Mouse (Mus musculus) MEL (cell line): ENCODE data around the gene Grk5. TPM values are rescaled to one million over a fixed set of nuclear protein-coding genes. Genes with fewer than 3 reads are reported as not detected.

Experiments
- DNase-seq: peaks from one replicate; pipeline ENCODE4 v3.0.0; 2011; ENCODE audit warnings: low read depth, low spot score
- H3K27ac ChIP-seq: 2 replicates; pipeline ENCODE4 v1.5.1; 2012; ENCODE audit warnings: low read depth, mild to moderate bottlenecking, control low read depth, low read length, moderate library complexity; ENCODE audit not compliant: control insufficient read depth
- H3K27me3 ChIP-seq, 2 experiments: fragments of 150-350 bp in 1 of 2; sonication (generic) in 1 of 2; 2 replicates each; pipeline ENCODE4 v1.6.1; 2012; ENCODE audit warnings: low read length in 2 of 2, mild to moderate bottlenecking in 2 of 2, improper control_type of control experiment in 1 of 2, moderate library complexity in 1 of 2; ENCODE audit not compliant: insufficient read depth in 2 of 2, control insufficient read depth in 1 of 2
- H3K36me3 ChIP-seq, 2 experiments: 2 replicates each; pipeline ENCODE4 v1.6.1; 2012 to 2014; ENCODE audit warnings: low read length in 2 of 2, improper control_type of control experiment in 1 of 2, inconsistent platforms in 1 of 2, mild to moderate bottlenecking in 1 of 2; ENCODE audit not compliant: insufficient read depth in 2 of 2, control insufficient read depth in 1 of 2
- H3K4me1 ChIP-seq, 2 experiments: fragments of 150-350 bp in 1 of 2; sonication (generic) in 1 of 2; 2 replicates each; pipeline ENCODE4 v1.6.1; 2012; ENCODE audit warnings: low read length in 2 of 2, improper control_type of control experiment in 1 of 2, mild to moderate bottlenecking in 1 of 2; ENCODE audit not compliant: insufficient read depth in 2 of 2, control insufficient read depth in 1 of 2
- H3K4me3 ChIP-seq, 2 experiments: fragments of 150-350 bp in 1 of 2; sonication (generic) in 1 of 2; 2 replicates each; pipeline ENCODE4 v1.5.1; 2012; ENCODE audit warnings: low read depth in 2 of 2, low read length in 2 of 2, mild to moderate bottlenecking in 2 of 2, moderate library complexity in 2 of 2, control low read depth in 1 of 2, improper control_type of control experiment in 1 of 2; ENCODE audit not compliant: control insufficient read depth in 1 of 2, insufficient read depth in 1 of 2
- H3K79me2 ChIP-seq: 2 replicates; pipeline ENCODE4 v1.6.1; 2012; ENCODE audit warnings: mild to moderate bottlenecking, low read length, moderate library complexity; ENCODE audit not compliant: control insufficient read depth, poor library complexity, insufficient read depth
- H3K9ac ChIP-seq: 2 replicates; pipeline ENCODE4 v1.6.1; 2012; ENCODE audit warnings: low read depth, mild to moderate bottlenecking, control low read depth, low read length, moderate library complexity; ENCODE audit not compliant: control insufficient read depth, poor library complexity, severe bottlenecking
- H3K9me3 ChIP-seq: fragments of 150-350 bp; sonication (generic); replicated peaks from 2 replicates; pipeline ENCODE4 v1.6.1; 2012; ENCODE audit warnings: mild to moderate bottlenecking, low read length, improper control_type of control experiment, moderate library complexity; ENCODE audit not compliant: insufficient read depth
- BHLHE40 ChIP-seq: IDR thresholded peaks from 2 replicates; pipeline ENCODE4 v1.6.1; 2012; ENCODE audit warnings: low read depth, mild to moderate bottlenecking, inconsistent platforms, low read length, improper control_type of control experiment, borderline replicate concordance
- CHD2 ChIP-seq: IDR thresholded peaks from 2 replicates; pipeline ENCODE4 v1.6.1; 2011; ENCODE audit warnings: low read length, improper control_type of control experiment
- ETS1 ChIP-seq: IDR thresholded peaks from 2 replicates; pipeline ENCODE4 v1.6.1; 2012; ENCODE audit warnings: low read depth, mild to moderate bottlenecking, inconsistent platforms, low read length, improper control_type of control experiment, moderate library complexity
- GABPA ChIP-seq: IDR thresholded peaks from 2 replicates; pipeline ENCODE4 v1.6.1; 2012; ENCODE audit warnings: low read depth, mild to moderate bottlenecking, inconsistent platforms, low read length, improper control_type of control experiment, moderate library complexity
- HCFC1 ChIP-seq: IDR thresholded peaks from 2 replicates; pipeline ENCODE4 v1.6.1; 2012; ENCODE audit warnings: low read depth, mild to moderate bottlenecking, inconsistent platforms, low read length, improper control_type of control experiment, moderate library complexity
- JUND ChIP-seq: IDR thresholded peaks from 2 replicates; pipeline ENCODE4 v1.6.1; 2011; ENCODE audit warnings: low read depth, mild to moderate bottlenecking, improper control_type of control experiment, low read length
- MAFK ChIP-seq: IDR thresholded peaks from 2 replicates; pipeline ENCODE4 v1.6.1; 2011; ENCODE audit warnings: low read depth, mild to moderate bottlenecking, low read length, improper control_type of control experiment, borderline replicate concordance
- MEF2A ChIP-seq: IDR thresholded peaks from 2 replicates; pipeline ENCODE4 v1.6.1; 2014; ENCODE audit warnings: low read depth, mild to moderate bottlenecking, inconsistent platforms, low read length, improper control_type of control experiment; ENCODE audit not compliant: poor library complexity, insufficient replicate concordance, severe bottlenecking; ENCODE audit errors: extremely low read depth
- MXI1 ChIP-seq: IDR thresholded peaks from 2 replicates; pipeline ENCODE4 v1.6.1; 2011; ENCODE audit warnings: mild to moderate bottlenecking, low read depth, low read length, improper control_type of control experiment
- POLR2AphosphoS2 ChIP-seq: IDR thresholded peaks from 2 replicates; pipeline ENCODE4 v1.6.1; 2011; ENCODE audit warnings: low read length, improper control_type of control experiment
- POLR2AphosphoS5 ChIP-seq: IDR thresholded peaks from 2 replicates; pipeline ENCODE4 v1.6.1; 2012; ENCODE audit warnings: low read depth, borderline replicate concordance, mild to moderate bottlenecking, inconsistent platforms, low read length, moderate library complexity, mixed read lengths
- RAD21 ChIP-seq: IDR thresholded peaks from 2 replicates; pipeline ENCODE4 v1.6.1; 2011; ENCODE audit warnings: mild to moderate bottlenecking, low read depth, low read length, improper control_type of control experiment
- RCOR1 ChIP-seq: IDR thresholded peaks from 2 replicates; pipeline ENCODE4 v1.6.1; 2012; ENCODE audit warnings: low read depth, mild to moderate bottlenecking, inconsistent platforms, low read length, improper control_type of control experiment
- SIN3A ChIP-seq: IDR thresholded peaks from 2 replicates; pipeline ENCODE4 v1.6.1; 2012; ENCODE audit warnings: low read length, improper control_type of control experiment, inconsistent platforms
- TBP ChIP-seq: IDR thresholded peaks from 2 replicates; pipeline ENCODE4 v1.8.0; 2011; ENCODE audit warnings: low read depth, low read length, improper control_type of control experiment
- TCF12 ChIP-seq: IDR thresholded peaks from 2 replicates; pipeline ENCODE4 v1.6.1; 2014; ENCODE audit warnings: low read depth, mild to moderate bottlenecking, inconsistent platforms, low read length, improper control_type of control experiment, moderate library complexity
- UBTF ChIP-seq: IDR thresholded peaks from 2 replicates; pipeline ENCODE4 v1.6.1; 2012; ENCODE audit warnings: low read depth, mild to moderate bottlenecking, inconsistent platforms, low read length, improper control_type of control experiment, moderate library complexity, borderline replicate concordance; ENCODE audit not compliant: insufficient read depth
- USF1 ChIP-seq: IDR thresholded peaks from 2 replicates; pipeline ENCODE4 v1.6.1; 2014; ENCODE audit warnings: low read depth, mild to moderate bottlenecking, inconsistent platforms, low read length, improper control_type of control experiment, moderate library complexity
- USF2 ChIP-seq, 2 experiments: IDR thresholded peaks; 2 replicates each; pipeline ENCODE4 v1.6.1; 2011 to 2012; ENCODE audit warnings: improper control_type of control experiment in 2 of 2, low read length in 2 of 2, borderline replicate concordance in 1 of 2, inconsistent platforms in 1 of 2, low read depth in 1 of 2, mild to moderate bottlenecking in 1 of 2; ENCODE audit not compliant: insufficient read depth in 1 of 2
- ZC3H11A ChIP-seq: IDR thresholded peaks from 2 replicates; pipeline ENCODE4 v1.6.1; 2012; ENCODE audit warnings: low read depth, mild to moderate bottlenecking, inconsistent platforms, low read length, improper control_type of control experiment
- ZKSCAN1 ChIP-seq: IDR thresholded peaks from 2 replicates; pipeline ENCODE4 v1.6.1; 2012; ENCODE audit warnings: low read depth, mild to moderate bottlenecking, inconsistent platforms, low read length, improper control_type of control experiment, moderate library complexity
- polyA plus RNA-seq, 2 experiments: library from polyadenylated mRNA; stranded (reverse) in 1 of 2; unstranded in 1 of 2; fragments of >175 nt in 1 of 2; fragments of >200 nt in 1 of 2; gene quantifications; 2 replicates each; pipeline versions ENCODE4 v1.2.1 to v1.2.4; 2012; ENCODE audit warnings: low replicate concordance in 2 of 2, low read depth in 1 of 2; ENCODE audit not compliant: insufficient read length in 2 of 2, insufficient read depth in 1 of 2, missing spikeins in 1 of 2
- total RNA-seq: library from RNA; depleted of rRNA; stranded (reverse); fragments of 300-350 nt; gene quantifications from 2 replicates; pipeline ENCODE4 v1.2.3, GENCODE M21; 2012

The Grk5 gene
- total and polyA plus RNA-seq, 3 experiments = 4.2 to 8.1 TPM; not detected in 1

GRCm38 (mm10) chr19:60911653-60912052, 22.1 kb downstream of the Grk5 start:
- TF ChIP-seq MXI1 (no peak), POLR2AphosphoS2 (no peak), UBTF (no peak), TBP (no peak), RAD21 (no peak), HCFC1 (no peak), CHD2 (no peak), GABPA (no peak), POLR2AphosphoS5 (no peak)
- no peaks in the 10 kb centered on the region for H3K79me2 ChIP-seq
- no peaks in the 10 kb centered on the region for H3K27me3 ChIP-seq
- no peaks in the 10 kb centered on the region for H3K9me3 ChIP-seq
- no peak overlapping the region for H3K4me3 ChIP-seq
- no peak for DNase-seq
- H3K9ac ChIP-seq = no peak overlapping the region
- H3K36me3 ChIP-seq = peaks cover 0 to 39% of the 10 kb centered on the region in 2 experiments; a peak in 2 of 4 replicates
- H3K4me1 ChIP-seq = peaks cover 22 to 29% of the 10 kb centered on the region in 2 experiments
- H3K27ac ChIP-seq = no peak overlapping the region

GRCm38 (mm10) chr19:60915236-60915635, 25.7 kb downstream of the Grk5 start:
- H3K79me2 ChIP-seq = no peaks in the 10 kb centered on the region
- H3K27me3 ChIP-seq = no peaks in the 10 kb centered on the region
- H3K4me1 ChIP-seq = peaks cover 15 to 27% of the 10 kb centered on the region in 2 experiments
- H3K4me3 ChIP-seq = no peak overlapping the region
- TF ChIP-seq MXI1 = no peak
- no peak for TF ChIP-seq POLR2AphosphoS5
- no peak for TF ChIP-seq MEF2A
- no peak for TF ChIP-seq JUND
- no peak for TF ChIP-seq TCF12
- no peak for TF ChIP-seq ZC3H11A
- no peak for TF ChIP-seq ZKSCAN1
- no peak for TF ChIP-seq TBP
- no peak for TF ChIP-seq HCFC1
- TF ChIP-seq SIN3A = no peak
- TF ChIP-seq MAFK = no peak
- no peak for TF ChIP-seq USF1
- no peak for TF ChIP-seq ETS1
- TF ChIP-seq USF2 (IDR thresholded peaks at IDR 0.05; ENCODE audit: borderline replicate concordance in 1 of 2, insufficient read depth in 1 of 2, low read depth in 1 of 2, low read length in 2 of 2) = no peak
- no peak for TF ChIP-seq RCOR1
- TF ChIP-seq BHLHE40 = no peak
- H3K9me3 ChIP-seq = no peaks in the 10 kb centered on the region
- no peak overlapping the region for H3K27ac ChIP-seq
- no peak for DNase-seq
- H3K9ac ChIP-seq = no peak overlapping the region
- H3K36me3 ChIP-seq = peaks cover 0 to 36% of the 10 kb centered on the region in 2 experiments; a peak in 2 of 4 replicates
